Mouse (Mus musculus): ENCODE results near the gene BC005537.
A peak's percentile ranks its signal among the peaks of the same experiment; 100 is the strongest.

GRCm38 (mm10) chr13:24802131-24802691 lies 754 bp downstream of the BC005537 start:
- no peak for TF ChIP-seq CTCF (IDR thresholded peaks at IDR 0.05; ENCODE audit: control insufficient read depth, insufficient read depth, insufficient read length)
- no peak for TF ChIP-seq MAX (IDR thresholded peaks at IDR 0.05)
- TF ChIP-seq MYOD1 (IDR thresholded peaks at IDR 0.05; ENCODE audit: control insufficient read depth, insufficient read length, low read depth), result peak; percentile 3
- TF ChIP-seq MYOG (IDR thresholded peaks at IDR 0.05; ENCODE audit: control insufficient read depth, extremely low read depth, insufficient read length), result no peak
- TF ChIP-seq FOSL1 (IDR thresholded peaks at IDR 0.05; ENCODE audit: insufficient read depth, low read length, poor library complexity, severe bottlenecking), result no peak
